Mouse (Mus musculus) embryonic stem cell, embryonic (primary cell): Measurements from ENCODE around the gene Hemk1.

ENCODE experiments used
- CTCF ChIA-PET, 4 experiments: fragments of 300-600 bp in 2 of 4; fragments of 350-600 bp in 2 of 4; sonication (Branson Sonifier 250); formaldehyde crosslinking; loops; one replicate each; lab custom pipeline; 2022; ENCODE audit warnings: inconsistent platforms in 2 of 4; lab: Charles Lee
- POLR2A ChIA-PET, 4 experiments: fragments of 300-600 bp in 2 of 4; fragments of 350-600 bp in 2 of 4; sonication (Branson Sonifier 250); formaldehyde crosslinking; loops; one replicate each; lab custom pipeline; 2022; ENCODE audit warnings: antibody characterized with exemption in 4 of 4, inconsistent platforms in 1 of 4; lab: Charles Lee

The Hemk1 gene

GRCm38 (mm10) chr9:107296501-107296965 is 41.6 kb downstream of the Hemk1 start:
- POLR2A ChIA-PET = interaction anchor here in 3 of 4 experiments (0.5 to 2.6 kb wide), 56 partner anchors 9 to 814 kb away, joined by 3 to 21 read pairs (median 4); partner anchors contain the start of genes Manf (in 3 of the 3), 6430571L13Rik (in 2 of the 3), Hyal1 (in 2 of the 3) and Hemk1 (in 1 of the 3)
- CTCF ChIA-PET = interaction anchor here in 3 of 4 experiments (0.5 to 4.6 kb wide), 27 partner anchors 28 to 820 kb away, joined by 3 to 22 read pairs (median 4); partner anchors contain the start of genes 6430571L13Rik (in 2 of the 3) and Parp3 (in 1 of the 3)

- CTCF ChIA-PET = interaction anchor here in 3 of 4 experiments (0.5 to 4.6 kb wide), 23 partner anchors 31 to 820 kb away, joined by 3 to 22 read pairs (median 4); partner anchors contain the start of genes 6430571L13Rik (in 2 of the 3) and Parp3 (in 1 of the 3)
- POLR2A ChIA-PET = interaction anchor here in 3 of 4 experiments (0.6 to 2.6 kb wide), 46 partner anchors 9 to 538 kb away, joined by 3 to 21 read pairs (median 5); partner anchors contain the start of genes Manf (in 3 of the 3), 6430571L13Rik (in 2 of the 3), Hyal1 (in 2 of the 3) and Hemk1 (in 1 of the 3)
Measured at GRCm38 (mm10) chr9:107296041-107296440, 42.1 kb downstream of the Hemk1 start.

- ChIA-PET CTCF (interaction anchor here in 3 of 4 experiments (1.1 to 4.6 kb wide), 10 partner anchors 31 to 652 kb away, joined by 3 to 22 read pairs (median 4); no protein-coding TSS in a partner anchor), POLR2A (interaction anchor here in 3 of 4 experiments (1.2 to 2.6 kb wide), 15 partner anchors 12 to 405 kb away, joined by 3 to 15 read pairs (median 6); partner anchors contain the start of genes 6430571L13Rik (in 2 of the 3) and Manf (in 2 of the 3))
Measured at GRCm38 (mm10) chr9:107296016-107296040, 42.3 kb downstream of the Hemk1 start, which contains the start of gene Cish. Cish (plus strand) TSS chr9:107296026.

DNA sequence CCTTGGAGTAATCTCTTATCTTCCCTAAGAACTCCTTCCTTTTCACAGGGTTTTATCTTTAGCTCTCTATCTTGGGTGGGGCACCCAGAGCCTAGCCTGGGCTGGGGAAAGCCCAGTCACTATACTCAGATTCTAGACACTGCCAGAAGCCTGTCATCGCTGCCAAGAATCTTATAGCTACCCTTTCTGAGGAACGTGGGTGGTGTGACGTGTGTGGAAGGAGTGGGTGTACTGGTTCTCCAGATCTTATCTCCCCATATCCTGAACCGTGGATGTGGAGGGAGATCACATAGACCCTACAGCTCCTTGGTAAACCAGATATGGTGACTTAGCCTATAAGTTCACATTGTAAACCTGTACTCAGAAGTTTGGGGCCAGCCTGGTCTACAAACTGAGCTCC is 42.5 kb downstream of the Hemk1 start:
- ChIA-PET POLR2A (interaction anchor here in 3 of 4 experiments (1.0 to 2.6 kb wide), 16 partner anchors 13 to 405 kb away, joined by 3 to 15 read pairs (median 6); partner anchors contain the start of genes 6430571L13Rik (in 2 of the 3) and Manf (in 2 of the 3)), CTCF (interaction anchor here (0.5 to 4.6 kb wide), 12 partner anchors 33 to 937 kb away, joined by 3 to 22 read pairs (median 4); no protein-coding TSS in a partner anchor)

- ChIA-PET POLR2A (interaction anchor here in 1 of 4 experiments (1.4 kb wide), 1 partner anchor 21 kb away, joined by 5 read pairs; no protein-coding TSS in a partner anchor), CTCF (interaction anchor here in 2 of 4 experiments (0.9 to 3.7 kb wide), 6 partner anchors 10 to 306 kb away, joined by 3 to 22 read pairs (median 6); partner anchors contain the start of gene 6430571L13Rik (in 1 of the 2))
Measured at GRCm38 (mm10) chr9:107294249-107294648, 43.9 kb downstream of the Hemk1 start.

DNA sequence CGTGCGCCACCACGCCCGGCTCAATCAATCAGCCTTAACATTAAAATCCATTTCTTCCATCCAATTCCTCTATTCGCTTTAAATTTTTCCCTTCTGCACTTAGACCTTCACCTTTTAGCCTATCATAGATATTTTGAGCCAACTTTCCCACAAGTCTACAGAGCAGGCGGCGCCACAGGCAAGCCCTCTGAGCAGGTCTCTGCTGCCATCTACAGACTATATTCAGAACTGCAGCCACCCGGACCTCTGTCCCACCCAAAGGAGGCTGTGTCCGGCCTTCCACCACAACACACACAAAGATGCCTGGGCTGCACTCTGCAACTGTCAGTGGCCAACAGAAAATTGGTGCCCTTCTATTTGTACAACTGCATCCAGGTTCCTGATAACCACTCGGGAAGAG is 47.3 kb downstream of the Hemk1 start:
- ChIA-PET POLR2A (interaction anchor here in 2 of 4 experiments (0.6 to 2.7 kb wide), 5 partner anchors 12 to 399 kb away, joined by 3 to 27 read pairs (median 4); partner anchors contain the start of gene Manf (in 1 of the 2)), CTCF (interaction anchor here in 2 of 4 experiments (0.6 to 3.8 kb wide), 6 partner anchors 11 to 400 kb away, joined by 3 to 28 read pairs (median 8); no protein-coding TSS in a partner anchor)

- POLR2A ChIA-PET = interaction anchor here in 3 of 4 experiments (0.5 to 2.7 kb wide), 29 partner anchors 9 to 467 kb away, joined by 3 to 27 read pairs (median 3); partner anchors contain the start of genes Rbm15b (in 3 of the 3), Manf (in 2 of the 3), 6430571L13Rik (in 1 of the 3) and Hyal1 (in 1 of the 3)
- CTCF ChIA-PET = interaction anchor here (0.5 to 3.8 kb wide), 28 partner anchors 9 to 1735 kb away, joined by 3 to 28 read pairs (median 4); partner anchors contain the start of genes 6430571L13Rik (in 1 of the 4), Acy1 (in 1 of the 4), Manf (in 1 of the 4) and Rbm15b (in 1 of the 4)
Measured at GRCm38 (mm10) chr9:107289211-107290076, 48.7 kb downstream of the Hemk1 start, which contains the start of gene Mapkapk3. Mapkapk3 (minus strand) TSS chr9:107289877.

DNA sequence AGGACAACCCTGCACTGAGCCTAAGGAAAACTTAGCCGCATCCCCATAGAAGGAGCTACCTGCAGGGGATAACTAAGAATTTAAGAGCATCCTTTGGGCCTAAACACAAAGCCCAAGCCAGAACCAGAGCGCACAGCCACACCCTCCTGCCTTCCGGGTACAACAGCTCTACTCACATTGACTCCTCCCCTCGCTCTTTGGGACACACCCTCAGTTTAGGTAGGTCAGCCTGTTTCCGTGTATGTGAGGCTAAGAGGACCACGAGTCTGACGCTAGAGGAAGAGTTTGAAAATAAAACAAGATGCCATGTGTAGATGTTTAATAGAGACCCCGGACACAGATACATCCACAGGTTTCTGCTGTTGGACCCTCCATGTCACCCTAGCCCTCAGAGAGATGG is 49.4 kb downstream of the Hemk1 start:
- CTCF ChIA-PET = interaction anchor here in 3 of 4 experiments (0.6 to 3.8 kb wide), 9 partner anchors 9 to 1734 kb away, joined by 3 to 28 read pairs (median 3); partner anchors contain the start of genes Acy1 (in 1 of the 3) and Rbm15b (in 1 of the 3)
- POLR2A ChIA-PET = interaction anchor here in 3 of 4 experiments (0.5 to 2.7 kb wide), 13 partner anchors 9 to 466 kb away, joined by 3 to 27 read pairs (median 4); partner anchors contain the start of genes 6430571L13Rik (in 1 of the 3), Hyal1 (in 1 of the 3), Manf (in 1 of the 3) and Tusc2 (in 1 of the 3)

GRCm38 (mm10) chr9:107288105-107288650 is 50.0 kb downstream of the Hemk1 start:
- CTCF ChIA-PET = interaction anchor here in 3 of 4 experiments (0.7 to 3.8 kb wide), 6 partner anchors 8 to 881 kb away, joined by 3 to 28 read pairs (median 5); partner anchors contain the start of gene Rbm15b (in 1 of the 3)
- POLR2A ChIA-PET = interaction anchor here in 3 of 4 experiments (1.0 to 2.7 kb wide), 11 partner anchors 8 to 466 kb away, joined by 3 to 27 read pairs (median 4); partner anchors contain the start of genes 6430571L13Rik (in 1 of the 3), Manf (in 1 of the 3) and Tusc2 (in 1 of the 3)

DNA sequence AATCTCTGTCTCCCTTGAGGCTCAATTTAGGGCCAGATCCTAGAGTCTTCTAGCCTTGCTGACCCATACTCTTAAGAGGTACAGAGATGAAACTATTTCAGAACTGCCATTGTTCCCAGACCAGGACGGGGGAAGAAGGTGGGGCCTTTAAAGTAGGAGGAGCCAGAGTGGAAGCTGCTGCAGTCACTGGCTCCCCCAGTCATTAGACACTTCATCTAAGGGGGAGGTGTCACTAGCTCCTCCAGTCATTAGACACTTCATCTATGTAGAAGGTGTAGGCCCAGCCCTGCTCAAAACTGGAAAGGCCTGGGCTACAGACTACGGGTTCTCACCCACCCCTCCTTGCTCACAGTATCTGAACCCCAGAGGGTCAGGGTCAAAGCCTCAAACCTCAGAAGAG is 50.9 kb downstream of the Hemk1 start:
- ChIA-PET POLR2A (interaction anchor here in 2 of 4 experiments (0.6 to 1.6 kb wide), 6 partner anchors 9 to 396 kb away, joined by 3 to 6 read pairs (median 4); partner anchors contain the start of genes Cacna2d2 (in 1 of the 2) and Manf (in 1 of the 2)), CTCF (interaction anchor here in 1 of 4 experiments (0.7 kb wide), 1 partner anchor 38 kb away, joined by 4 read pairs; no protein-coding TSS in a partner anchor)

- CTCF ChIA-PET = interaction anchor here in 2 of 4 experiments (0.6 to 1.5 kb wide), 5 partner anchors 10 to 641 kb away, joined by 3 to 4 read pairs (median 3); no protein-coding TSS in a partner anchor
- POLR2A ChIA-PET = interaction anchor here in 2 of 4 experiments (0.6 to 1.6 kb wide), 4 partner anchors 11 to 398 kb away, joined by 3 to 4 read pairs (median 3); partner anchors contain the start of gene Rbm15b (in 1 of the 2)
Measured at GRCm38 (mm10) chr9:107285009-107285408, 53.1 kb downstream of the Hemk1 start.

- POLR2A ChIA-PET = interaction anchor here in 1 of 4 experiments (0.8 kb wide), 1 partner anchor 621 kb away, joined by 3 read pairs; no protein-coding TSS in a partner anchor
- CTCF ChIA-PET = no interaction called here
Measured at GRCm38 (mm10) chr9:107282951-107283350, 55.2 kb downstream of the Hemk1 start.

GRCm38 (mm10) chr9:107281241-107281987 is 56.7 kb downstream of the Hemk1 start:
- CTCF ChIA-PET = interaction anchor here in 2 of 4 experiments (0.6 to 2.1 kb wide), 2 partner anchors 8 to 362 kb away, joined by 11 to 13 read pairs; partner anchors contain the start of gene Mapkapk3 (in 1 of the 2)
- POLR2A ChIA-PET = interaction anchor here in 1 of 4 experiments (2.1 to 4.0 kb wide), 2 partner anchors 8 to 394 kb away, joined by 6 to 27 read pairs; partner anchors contain the start of genes Mapkapk3 and Rbm15b

- POLR2A ChIA-PET = interaction anchor here in 3 of 4 experiments (0.5 to 4.0 kb wide), 20 partner anchors 8 to 470 kb away, joined by 3 to 27 read pairs (median 4); partner anchors contain the start of genes Manf (in 2 of the 3), Mapkapk3 (in 2 of the 3), 6430571L13Rik (in 1 of the 3) and Rbm15b (in 1 of the 3)
- CTCF ChIA-PET = interaction anchor here in 3 of 4 experiments (0.6 to 2.1 kb wide), 10 partner anchors 9 to 645 kb away, joined by 3 to 16 read pairs (median 6); partner anchors contain the start of gene Mapkapk3 (in 3 of the 3)
Measured at GRCm38 (mm10) chr9:107280322-107281027, 57.7 kb downstream of the Hemk1 start.
